Mouse (Mus musculus) forebrain, embryonic 14.5 days (tissue): ENCODE measurements around the gene Mtor. TPM values are rescaled to one million over a fixed set of nuclear protein-coding genes. Genes with fewer than 3 reads are reported as not detected.
A peak's percentile ranks its signal among the peaks of the same experiment; 100 is the strongest.

Source experiments
- ATAC-seq: fragments of 200-750 bp; cut with Nextera tagmentation; 2 replicates; pipeline ENCODE4 v1.8.0; 2017; ENCODE audit warnings: mild to moderate bottlenecking, moderate library complexity
- DNase-seq: peaks from one replicate; pipeline ENCODE4 v3.0.0-alpha.2; 2015; ENCODE audit warnings: low spot score
- H3K27ac ChIP-seq: fragments of 300-500 bp; sonication (generic); 2 replicates; pipeline ENCODE4 v1.5.1; 2014; ENCODE audit warnings: low read depth, mild to moderate bottlenecking, control low read depth, low read length, moderate library complexity
- H3K27me3 ChIP-seq: fragments of 300-500 bp; sonication (generic); replicated peaks from 2 replicates; pipeline ENCODE4 v1.6.1; 2014; ENCODE audit warnings: low read length, control low read depth, mixed read lengths; ENCODE audit not compliant: control insufficient read depth, insufficient read depth
- H3K36me3 ChIP-seq: fragments of 300-500 bp; sonication (generic); 2 replicates; pipeline ENCODE4 v1.6.1; 2014; ENCODE audit warnings: low read length, control low read depth; ENCODE audit not compliant: control insufficient read depth, insufficient read depth
- H3K4me1 ChIP-seq: fragments of 300-500 bp; sonication (generic); 2 replicates; pipeline ENCODE4 v1.6.1; 2014; ENCODE audit warnings: antibody characterized with exemption, low read length, control low read depth; ENCODE audit not compliant: control insufficient read depth, insufficient read depth
- H3K4me2 ChIP-seq: fragments of 300-500 bp; sonication (generic); 2 replicates; pipeline ENCODE4 v1.6.1; 2014; ENCODE audit warnings: mild to moderate bottlenecking, control low read depth, low read length
- H3K4me3 ChIP-seq: fragments of 300-500 bp; sonication (generic); 2 replicates; pipeline ENCODE4 v1.5.1; 2014; ENCODE audit warnings: low read depth, low read length, control low read depth
- H3K9ac ChIP-seq: fragments of 300-500 bp; sonication (generic); 2 replicates; pipeline ENCODE4 v1.6.1; 2014; ENCODE audit warnings: mild to moderate bottlenecking, low read length, control low read depth, moderate library complexity
- H3K9me3 ChIP-seq: fragments of 300-500 bp; sonication (generic); replicated peaks from 2 replicates; pipeline ENCODE4 v1.6.1; 2016; ENCODE audit warnings: low read length, control low read depth, mixed read lengths; ENCODE audit not compliant: control insufficient read depth
- WGBS: fragments of 180-500 bp; shearing (Covaris S2); extraction: QIAGEN DNeasy Blood & Tissue Kit; methylation state at CpG from one replicate; pipeline ENCODE4 v1.1.7; 2014; 5-methylcytosine and 5-hydroxymethylcytosine counted together
- polyA plus RNA-seq: library from polyadenylated mRNA; unstranded; fragments of >200 nt; fragmentation: Nextera tagmentation; extraction: Ambion mirVana; gene quantifications from 2 replicates; pipeline ENCODE4 v1.2.1, GENCODE M21; 2014

Mtor gene
- polyA plus RNA-seq, 1 experiment from 2014 or later: 22.2 TPM

- H3K36me3 ChIP-seq: no peaks in the 10 kb centered on the region
- ATAC-seq (no peak), DNase-seq (no peak)
- no peak overlapping the region for H3K4me3 ChIP-seq
- WGBS: 48% methylated on average over 6 of the region's 6 CpGs
- H3K4me2 ChIP-seq: no peak overlapping the region
- no peaks in the 10 kb centered on the region for H3K4me1 ChIP-seq
- H3K27ac ChIP-seq: 0 out of 2 replicates have a peak overlapping the region, but pooled peaks have one; percentile 21
- H3K9ac ChIP-seq: peak overlapping the region; percentile 25; the same call in 1 of the 2 replicates
- H3K27me3 ChIP-seq: no peaks in the 10 kb centered on the region
- no peaks in the 10 kb centered on the region for H3K9me3 ChIP-seq
Measured at GRCm38 (mm10) chr4:148417559-148417958, 30.9 kb upstream of the Mtor start.

- Histone ChIP-seq H3K4me2 (no peak overlapping the region), H3K9me3 (no peaks in the 10 kb centered on the region), H3K4me1 (no peaks in the 10 kb centered on the region), H3K27me3 (no peaks in the 10 kb centered on the region), H3K4me3 (no peak overlapping the region), H3K36me3 (no peaks in the 10 kb centered on the region), H3K9ac (no peak overlapping the region), H3K27ac (no peak overlapping the region)
- 83% methylated on average over 10 of the region's 10 CpGs for WGBS
- ATAC-seq (0 out of 2 replicates have a peak, but pooled peaks have one; percentile 15), DNase-seq (peak; percentile 37)
Measured at GRCm38 (mm10) chr4:148426950-148427850, 21.2 kb upstream of the Mtor start.

GRCm38 (mm10) chr4:148428544-148428943 is 19.9 kb upstream of the Mtor start:
- Histone ChIP-seq H3K4me1 (no peaks in the 10 kb centered on the region), H3K27me3 (no peaks in the 10 kb centered on the region), H3K36me3 (no peaks in the 10 kb centered on the region), H3K4me2 (no peak overlapping the region), H3K27ac (no peak overlapping the region), H3K9ac (no peak overlapping the region), H3K4me3 (no peak overlapping the region), H3K9me3 (no peaks in the 10 kb centered on the region)
- DNase-seq (no peak), ATAC-seq (no peak)
- 82% methylated on average over 5 of the region's 5 CpGs for WGBS

- Histone ChIP-seq H3K27me3 (no peaks in the 10 kb centered on the region), H3K4me3 (no peak overlapping the region), H3K27ac (no peak overlapping the region), H3K9me3 (no peaks in the 10 kb centered on the region), H3K4me2 (no peak overlapping the region), H3K36me3 (no peaks in the 10 kb centered on the region), H3K9ac (no peak overlapping the region), H3K4me1 (no peaks in the 10 kb centered on the region)
- no peak for DNase-seq
- ATAC-seq: 0 out of 2 replicates have a peak, but pooled peaks have one; percentile 11
- whole genome bisulfite sequencing: 86% methylated on average over 11 of the region's 11 CpGs
Measured at GRCm38 (mm10) chr4:148429121-148429520, 19.3 kb upstream of the Mtor start.

GRCm38 (mm10) chr4:148429686-148430085 is 18.7 kb upstream of the Mtor start:
- H3K9me3 ChIP-seq: no peaks in the 10 kb centered on the region
- peak; percentile 54 for ATAC-seq
- H3K27me3 ChIP-seq: no peaks in the 10 kb centered on the region
- 23% methylated on average over 6 of the region's 6 CpGs for WGBS
- no peaks in the 10 kb centered on the region for H3K36me3 ChIP-seq
- no peak overlapping the region for H3K9ac ChIP-seq
- DNase-seq: peak; percentile 82
- no peak overlapping the region for H3K27ac ChIP-seq
- no peak overlapping the region for H3K4me2 ChIP-seq
- H3K4me1 ChIP-seq: no peaks in the 10 kb centered on the region
- H3K4me3 ChIP-seq: no peak overlapping the region

- H3K4me1 ChIP-seq: no peaks in the 10 kb centered on the region
- no peak overlapping the region for H3K9ac ChIP-seq
- H3K27me3 ChIP-seq: no peaks in the 10 kb centered on the region
- H3K4me3 ChIP-seq: no peak overlapping the region
- no peak for DNase-seq
- no peak for ATAC-seq
- WGBS: 85% methylated on average over 11 of the region's 11 CpGs
- no peaks in the 10 kb centered on the region for H3K9me3 ChIP-seq
- H3K27ac ChIP-seq: no peak overlapping the region
- no peaks in the 10 kb centered on the region; the same call in 1 of the 2 replicates for H3K36me3 ChIP-seq
- H3K4me2 ChIP-seq: no peak overlapping the region
Measured at GRCm38 (mm10) chr4:148430880-148431519, 17.4 kb upstream of the Mtor start.

GRCm38 (mm10) chr4:148432488-148432887 is 15.9 kb upstream of the Mtor start:
- Histone ChIP-seq H3K9ac (no peak overlapping the region), H3K36me3 (no peaks in the 10 kb centered on the region; the same call in 1 of the 2 replicates), H3K4me2 (no peak overlapping the region), H3K27me3 (no peaks in the 10 kb centered on the region), H3K9me3 (no peaks in the 10 kb centered on the region), H3K4me3 (no peak overlapping the region), H3K4me1 (no peaks in the 10 kb centered on the region), H3K27ac (no peak overlapping the region)
- no peak for DNase-seq
- ATAC-seq: no peak
- WGBS: 93% methylated on average over 4 of the region's 4 CpGs

- Histone ChIP-seq H3K9ac (no peak overlapping the region), H3K9me3 (no peaks in the 10 kb centered on the region), H3K4me1 (no peaks in the 10 kb centered on the region), H3K36me3 (no peaks in the 10 kb centered on the region; the same call in 1 of the 2 replicates), H3K27ac (no peak overlapping the region), H3K4me3 (no peak overlapping the region), H3K27me3 (no peaks in the 10 kb centered on the region), H3K4me2 (no peak overlapping the region)
- ATAC-seq (no peak), DNase-seq (no peak)
- 91% methylated on average over 18 of the region's 18 CpGs for WGBS
Measured at GRCm38 (mm10) chr4:148433336-148433735, 15.1 kb upstream of the Mtor start.

GRCm38 (mm10) chr4:148433813-148434212 is 14.6 kb upstream of the Mtor start:
- no peak for DNase-seq
- Histone ChIP-seq H3K36me3 (no peaks in the 10 kb centered on the region; the same call in 1 of the 2 replicates), H3K9ac (no peak overlapping the region), H3K4me1 (no peaks in the 10 kb centered on the region), H3K4me3 (no peak overlapping the region), H3K9me3 (no peaks in the 10 kb centered on the region), H3K27me3 (no peaks in the 10 kb centered on the region), H3K27ac (no peak overlapping the region), H3K4me2 (no peak overlapping the region)
- no peak for ATAC-seq
- WGBS: 90% methylated on average over 5 of the region's 5 CpGs
